Mouse (Mus musculus): ENCODE measurements around the gene 1600002K03Rik.

1600002K03Rik gene

DNA sequence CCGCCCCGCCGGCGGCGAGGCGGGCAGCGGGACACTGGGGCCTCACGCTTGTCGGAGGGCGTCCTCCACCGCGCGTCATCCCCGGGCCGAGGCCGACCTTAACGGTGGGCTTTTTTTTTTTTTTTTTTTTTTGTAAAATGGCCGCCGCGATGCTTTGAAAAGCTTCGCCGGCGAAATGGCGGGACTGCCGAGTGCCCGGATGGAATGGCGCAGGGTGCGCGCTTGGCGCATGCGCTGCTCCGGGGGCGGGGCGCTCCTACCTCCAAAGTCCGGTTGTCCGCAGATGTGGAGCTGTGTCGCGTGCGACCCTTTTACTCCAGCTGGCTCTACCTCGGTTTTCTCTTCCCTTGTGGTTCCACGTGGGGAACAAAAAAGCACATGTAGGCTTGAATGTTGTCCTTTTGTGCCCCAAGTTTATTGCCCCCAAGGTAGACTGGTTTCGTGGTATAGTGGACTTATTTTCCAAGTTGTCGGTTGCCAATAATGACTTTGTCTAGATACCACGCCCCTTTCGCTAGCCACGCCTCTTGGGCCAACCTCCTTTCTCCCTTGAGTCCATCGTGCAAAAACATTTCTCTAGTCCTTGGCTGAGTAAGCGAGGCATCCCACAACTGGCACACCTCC is 4.6 kb upstream of the 1600002K03Rik start:
- DNase-seq = peak; percentile 95 to 97

DNA sequence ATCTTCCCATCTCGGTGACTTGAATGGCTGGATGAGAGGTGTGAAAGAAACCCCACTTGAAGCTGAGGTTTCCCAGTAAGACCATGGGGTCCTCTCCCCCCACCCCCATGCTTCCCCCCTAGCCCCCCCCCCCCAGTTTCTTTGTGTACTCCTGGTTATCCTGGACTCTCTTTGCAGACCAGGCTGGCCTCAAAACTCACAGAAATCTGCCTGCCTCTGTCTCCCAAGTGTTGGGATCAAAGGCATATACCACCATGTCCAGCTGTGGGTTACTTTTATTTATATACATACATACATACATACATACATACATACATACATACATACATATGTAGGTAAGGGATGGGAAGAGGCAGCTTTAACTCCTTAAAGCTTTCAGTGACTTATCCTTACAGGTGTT is 3.7 kb upstream of the 1600002K03Rik start:
- DNase-seq = no peak

DNA sequence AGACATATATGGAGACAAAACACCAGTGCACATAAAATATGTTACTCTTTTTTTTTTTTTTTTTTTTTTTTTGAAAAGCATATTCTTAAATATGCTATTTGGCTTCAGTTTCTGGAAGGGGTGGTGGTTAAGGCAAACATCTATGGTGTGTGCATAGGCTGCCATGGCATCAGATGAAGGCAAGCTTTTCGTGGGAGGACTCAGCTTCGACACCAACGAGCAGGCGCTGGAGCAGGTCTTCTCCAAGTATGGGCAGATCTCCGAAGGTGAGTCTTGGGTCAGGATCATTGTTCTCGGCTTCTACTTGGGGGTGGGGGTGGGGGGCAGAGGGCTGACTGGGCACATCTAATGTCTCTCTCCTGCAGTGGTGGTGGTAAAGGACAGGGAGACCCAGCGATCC is 3.1 kb upstream of the 1600002K03Rik start:
- no peak for DNase-seq

DNA sequence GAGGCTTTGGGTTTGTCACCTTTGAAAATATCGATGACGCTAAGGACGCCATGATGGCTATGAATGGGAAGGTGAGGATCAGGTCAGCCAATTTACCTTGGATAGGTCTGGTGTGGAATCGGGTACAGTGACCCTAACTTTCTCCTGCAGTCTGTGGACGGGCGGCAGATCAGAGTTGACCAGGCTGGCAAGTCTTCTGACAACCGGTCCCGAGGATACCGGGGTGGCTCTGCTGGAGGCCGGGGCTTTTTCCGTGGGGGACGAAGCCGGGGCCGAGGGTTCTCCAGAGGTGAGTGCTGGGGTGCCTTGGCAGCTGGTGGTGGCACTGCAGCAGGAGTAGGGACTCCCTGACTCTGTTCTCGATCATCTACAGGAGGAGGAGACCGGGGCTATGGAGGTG is 2.7 kb upstream of the 1600002K03Rik start:
- no peak for DNase-seq

DNA sequence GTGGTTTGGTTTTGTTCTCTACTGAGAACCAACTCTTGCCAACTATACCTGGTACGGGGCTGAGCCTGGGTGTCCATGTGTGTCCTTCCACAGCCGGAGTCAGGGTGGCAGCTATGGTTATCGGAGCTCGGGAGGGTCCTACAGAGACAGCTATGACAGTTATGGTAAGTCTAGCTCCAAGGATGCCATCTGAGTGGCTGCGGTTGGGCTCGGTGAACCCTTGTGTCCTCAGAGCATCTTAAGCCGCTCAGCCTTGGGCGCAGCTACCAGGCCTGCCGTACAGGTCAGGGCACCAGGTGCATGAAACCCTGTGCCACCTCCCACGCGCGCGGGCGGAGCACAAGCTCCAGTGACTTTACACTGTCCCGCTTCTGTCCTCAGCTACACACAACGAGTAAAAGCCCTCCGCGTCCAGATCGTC is 2.1 kb upstream of the 1600002K03Rik start:
- DNase-seq = no peak

DNA sequence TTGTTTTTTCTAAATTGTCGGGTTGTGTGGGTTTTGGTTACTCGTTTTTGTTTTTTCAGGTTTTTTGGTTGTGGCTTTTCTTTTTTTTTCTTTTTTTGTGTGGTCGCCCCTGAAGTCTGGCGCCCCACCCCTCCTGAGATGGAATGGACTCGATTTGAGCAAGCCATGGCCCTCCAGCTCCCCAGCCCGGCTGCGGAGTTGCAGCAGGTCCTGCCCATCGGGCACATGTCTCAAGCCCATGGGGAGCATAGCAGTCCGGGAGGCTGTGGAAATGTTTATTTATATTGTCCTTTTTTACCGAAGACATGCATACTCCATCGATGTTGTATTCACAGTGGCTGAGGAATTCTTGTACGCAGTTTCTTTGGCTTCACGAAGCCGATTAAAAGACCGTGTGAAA is 1.5 kb upstream of the 1600002K03Rik start:
- no peak for DNase-seq

DNA sequence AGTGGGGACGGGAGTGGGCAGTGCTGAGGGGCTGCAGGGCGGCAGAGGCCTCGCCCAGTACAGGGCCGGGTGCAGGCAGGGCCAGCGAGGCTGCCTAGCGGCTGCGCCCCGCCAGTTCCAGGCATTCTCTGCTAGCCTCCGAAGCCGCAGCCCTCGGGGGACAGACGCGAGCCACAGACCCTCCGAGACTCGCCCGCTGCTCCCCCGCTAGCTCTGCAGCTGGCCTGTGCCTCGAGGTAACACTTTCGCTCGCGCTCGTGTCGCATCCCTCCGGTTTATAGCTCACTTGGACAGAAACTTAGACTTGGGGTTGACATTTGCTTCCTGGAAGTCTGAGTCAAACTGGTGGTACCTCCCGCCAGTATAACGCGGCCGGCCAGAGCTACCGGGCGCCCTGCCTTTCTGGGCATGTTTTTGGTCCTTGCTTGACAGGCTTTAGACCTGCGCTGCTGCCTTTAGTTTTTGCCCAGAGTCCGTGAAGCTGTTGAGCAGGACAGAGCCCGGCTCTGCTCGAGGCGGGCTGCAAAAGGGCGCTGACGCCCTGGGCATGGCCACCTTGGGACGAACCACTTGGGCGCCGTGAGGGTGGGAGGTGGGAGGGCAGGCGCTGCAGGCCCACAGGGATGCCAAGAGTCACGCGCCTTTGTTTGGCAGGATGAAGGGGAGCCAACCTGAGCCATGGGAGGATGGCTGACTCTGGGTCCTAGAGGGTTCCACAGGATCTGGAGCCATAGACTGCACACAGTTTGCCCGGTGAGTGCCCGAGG is 801 bp upstream of the 1600002K03Rik start:
- no peak for DNase-seq

DNA sequence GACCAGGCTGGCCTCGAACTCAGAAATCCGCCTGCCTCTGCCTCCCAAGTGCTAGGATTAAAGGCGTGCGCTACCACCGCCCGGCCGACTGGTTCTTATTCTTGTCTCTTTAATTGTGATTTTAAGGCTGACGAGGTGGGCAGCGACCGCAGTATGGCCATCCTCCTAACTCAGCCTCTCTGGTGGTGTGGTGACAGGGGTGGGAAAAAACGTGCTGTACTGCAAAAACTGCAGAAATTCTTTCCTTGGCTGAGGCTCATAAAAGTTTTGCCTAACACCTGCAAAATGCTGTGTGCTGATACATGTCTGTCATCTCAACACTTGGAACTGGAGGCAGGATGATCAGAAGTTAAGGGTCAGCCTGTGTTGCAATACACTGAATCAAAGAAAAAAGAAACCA is 614 bp downstream of the 1600002K03Rik start:
- DNase-seq = no peak

DNA sequence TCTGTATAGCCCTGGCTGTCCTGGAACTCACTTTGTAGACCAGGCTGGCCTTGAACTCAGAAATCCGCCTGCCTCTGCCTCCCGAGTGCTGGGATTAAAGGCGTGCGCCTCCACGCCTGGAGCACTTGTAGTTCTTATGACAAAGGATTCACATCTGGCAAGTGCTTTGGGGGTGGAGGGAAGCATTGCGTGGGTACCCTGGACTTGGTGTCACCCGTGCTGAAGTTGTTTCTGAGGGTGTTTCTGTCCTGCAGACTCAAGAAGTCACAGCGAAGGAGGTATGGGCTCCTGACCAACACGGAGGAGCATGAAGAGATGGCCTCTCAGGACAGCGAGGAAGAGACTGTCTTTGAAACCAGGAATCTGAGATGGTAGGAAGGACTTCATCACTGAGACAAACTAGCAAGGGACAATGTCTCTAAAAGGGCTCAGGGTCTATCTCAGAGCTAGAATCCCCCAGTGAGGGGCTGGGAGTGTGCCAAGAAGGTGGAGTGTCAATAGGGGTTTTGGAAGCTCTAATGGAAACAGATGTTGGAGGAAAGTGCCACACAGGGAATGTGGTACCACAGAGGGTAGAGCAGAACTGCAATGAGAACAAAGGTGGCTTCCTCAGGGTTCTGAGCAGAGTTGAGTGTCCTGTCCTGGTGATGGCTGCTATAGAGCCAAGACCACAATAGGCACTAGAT is 1.4 kb downstream of the 1600002K03Rik start:
- DNase-seq = no peak

DNA sequence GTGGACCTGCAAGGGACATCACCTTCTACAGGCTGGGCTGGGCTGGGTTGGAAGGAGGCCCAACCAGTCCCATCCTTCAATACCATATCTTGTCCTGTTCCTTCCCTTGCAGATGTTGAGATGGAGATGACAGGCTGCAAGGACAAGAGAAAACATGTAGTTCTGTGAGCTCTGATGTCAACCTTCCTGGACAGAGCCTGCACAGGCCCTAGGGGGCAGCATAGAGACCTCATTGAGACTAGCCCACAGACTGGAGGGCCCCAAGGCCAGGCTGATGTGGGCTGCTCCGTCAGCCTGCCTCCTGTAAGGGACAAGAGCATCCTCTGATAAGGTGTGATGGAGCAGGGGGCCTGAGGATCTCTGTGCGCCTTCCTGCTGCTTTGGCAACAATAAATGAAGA is 2.0 kb downstream of the 1600002K03Rik start:
- peak in 1 of 2 experiments; percentile 74 for DNase-seq

DNA sequence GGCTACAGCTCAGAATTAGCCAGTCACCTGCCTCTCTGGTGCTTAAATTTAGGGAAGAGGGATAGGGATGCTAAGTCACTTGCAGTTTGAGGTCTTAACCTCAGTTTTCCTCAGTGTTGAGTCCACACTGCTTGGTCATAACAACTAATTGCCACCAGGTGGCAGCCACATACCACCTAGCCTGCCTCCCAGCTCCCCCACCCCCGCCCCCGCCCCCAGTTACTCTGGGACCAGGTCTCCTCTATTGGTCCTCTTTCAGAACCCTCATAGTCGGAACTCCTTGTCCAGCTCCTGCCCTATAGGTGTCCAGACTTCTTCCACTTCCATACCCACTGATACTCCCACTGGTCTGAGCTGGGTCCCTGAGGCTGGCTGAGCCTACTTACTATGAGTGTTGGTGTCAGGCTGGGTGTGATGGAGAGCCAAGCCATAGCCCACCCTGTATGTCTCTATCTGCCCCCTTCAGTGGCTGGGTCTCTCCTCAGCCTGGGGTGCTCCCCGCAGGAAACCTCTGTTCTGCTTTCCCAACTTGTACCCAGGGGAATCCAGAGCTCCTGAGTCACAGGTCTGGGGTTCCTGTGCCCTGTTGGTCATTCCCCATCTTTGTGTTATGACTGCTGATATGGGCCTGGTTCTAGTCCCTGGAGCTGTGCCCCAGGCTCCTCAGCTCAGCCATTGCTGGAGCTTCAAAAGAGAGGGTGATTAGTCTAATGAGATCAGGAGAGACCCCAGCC is 3.0 kb downstream of the 1600002K03Rik start:
- DNase-seq = peak in 1 of 2 experiments; percentile 63

DNA sequence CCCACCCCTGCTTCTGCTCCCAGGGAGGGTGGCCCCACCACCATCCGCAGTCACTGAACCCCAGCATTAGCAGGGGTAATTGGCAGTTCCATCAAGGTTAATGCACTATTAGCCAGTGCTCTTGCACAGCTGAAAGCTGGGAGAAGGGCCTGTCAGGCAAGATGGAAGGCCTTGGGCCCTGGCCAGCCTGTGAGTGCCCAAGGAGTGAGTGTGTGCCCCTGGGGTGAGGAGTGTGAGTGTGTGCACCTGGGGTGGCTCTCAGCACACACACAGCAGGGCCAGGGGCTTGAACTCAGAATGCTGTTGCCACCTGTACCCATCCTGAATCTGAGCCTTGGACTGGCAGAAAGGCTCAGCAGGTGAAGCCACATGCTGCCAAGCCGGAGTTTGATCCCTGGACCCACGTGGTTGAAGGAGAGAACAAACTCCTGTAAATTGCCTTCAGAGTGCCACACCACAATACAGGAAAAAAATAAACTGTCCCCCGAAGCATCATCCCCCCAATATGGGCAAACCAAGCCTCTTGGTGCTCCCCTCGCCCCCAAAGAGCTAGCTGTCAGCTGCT is 3.6 kb downstream of the 1600002K03Rik start:
- DNase-seq = peak in 1 of 2 experiments; percentile 49

DNA sequence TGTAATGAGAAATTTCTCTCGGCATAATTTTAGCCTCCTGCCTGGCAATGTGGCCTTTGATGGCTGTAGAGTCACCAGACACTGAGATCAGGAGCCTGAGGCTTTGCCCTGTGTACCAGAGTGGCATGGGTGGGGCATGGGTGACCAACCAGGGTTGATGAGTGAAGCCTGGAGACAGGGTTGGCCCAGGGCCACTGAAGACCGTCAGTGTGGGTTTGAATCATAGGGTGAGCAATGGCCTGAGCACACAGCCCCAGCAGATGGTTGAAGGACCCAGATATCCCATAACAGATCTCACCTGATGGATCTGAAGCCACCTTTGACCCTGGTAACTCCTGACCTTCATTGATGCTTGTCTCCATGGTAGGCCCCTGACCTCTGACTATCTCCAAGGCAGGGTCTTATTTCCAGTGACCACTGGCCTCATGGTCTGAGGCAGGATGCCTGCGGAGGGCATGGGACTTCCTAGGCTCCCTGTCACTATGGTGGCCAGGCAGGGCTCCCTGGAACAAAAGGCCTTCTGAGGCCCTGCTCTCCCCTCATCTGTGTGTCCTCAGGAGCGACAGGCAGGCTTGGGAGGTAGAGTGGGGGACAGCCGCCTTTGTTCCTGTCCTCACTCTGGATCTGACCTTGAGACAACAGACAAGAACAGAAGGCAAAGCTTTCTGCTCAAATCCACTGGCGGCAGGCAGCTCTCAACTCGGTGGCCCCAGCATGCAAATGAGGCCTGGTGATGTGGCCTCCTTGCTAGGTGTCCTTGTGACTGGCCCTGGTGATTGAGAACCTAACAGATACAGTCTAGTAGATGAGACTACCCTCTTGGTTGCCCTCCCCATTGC is 4.9 kb downstream of the 1600002K03Rik start:
- DNase-seq = no peak

DNA sequence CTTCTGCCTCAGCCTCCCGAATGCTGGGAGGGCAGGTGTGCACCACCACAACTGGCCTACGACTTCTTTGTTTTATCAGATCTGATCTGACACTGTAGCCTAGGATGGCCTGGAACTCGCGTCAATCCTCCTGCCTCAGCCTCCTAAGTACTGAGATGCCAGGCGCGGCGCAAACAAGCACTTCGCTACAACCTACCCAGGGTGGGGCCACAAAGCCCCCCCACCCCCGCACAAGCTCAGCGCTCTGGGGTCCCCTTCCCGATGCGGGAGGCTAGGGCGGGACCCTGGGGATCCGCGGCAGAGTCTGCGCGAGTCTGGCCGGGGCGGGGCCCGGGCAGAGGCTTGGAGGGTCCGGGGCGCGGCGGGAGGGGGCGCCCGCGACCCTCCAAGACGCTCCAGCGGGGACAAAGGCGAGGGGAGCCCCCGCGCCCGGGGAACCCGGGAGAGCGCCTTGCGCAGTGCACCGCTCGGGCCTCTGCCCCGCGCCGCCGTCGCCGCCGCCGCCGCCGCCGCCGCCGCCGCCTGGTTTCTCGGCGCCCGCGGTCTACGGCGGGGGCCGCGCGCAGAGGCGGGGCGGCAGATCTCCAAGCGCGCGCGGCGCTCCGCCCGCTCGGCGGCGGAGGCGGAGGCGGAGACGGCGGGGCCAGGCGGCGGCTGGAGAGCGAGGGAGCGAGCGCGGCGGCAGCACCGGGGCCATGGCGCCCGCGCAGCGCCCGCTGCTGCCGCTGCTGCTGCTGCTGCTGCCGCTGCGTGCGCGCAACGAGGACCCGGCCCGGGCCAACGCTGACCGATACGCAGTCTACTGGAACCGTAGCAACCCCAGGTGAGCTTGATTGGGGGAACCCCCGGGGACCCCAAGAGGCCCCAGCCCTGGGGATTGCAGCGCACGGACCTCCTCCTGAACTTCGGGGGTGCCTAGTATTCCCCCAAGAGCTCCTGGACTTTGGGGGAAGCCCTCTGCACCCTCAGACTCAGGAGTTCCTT is 6.6 kb downstream of the 1600002K03Rik start, which contains the start of gene Efna2:
Gene Efna2 (plus strand): TSS at position 415 of the 984 bp plus-strand sequence.
- peak in 1 of 2 experiments; percentile 72 for DNase-seq

DNA sequence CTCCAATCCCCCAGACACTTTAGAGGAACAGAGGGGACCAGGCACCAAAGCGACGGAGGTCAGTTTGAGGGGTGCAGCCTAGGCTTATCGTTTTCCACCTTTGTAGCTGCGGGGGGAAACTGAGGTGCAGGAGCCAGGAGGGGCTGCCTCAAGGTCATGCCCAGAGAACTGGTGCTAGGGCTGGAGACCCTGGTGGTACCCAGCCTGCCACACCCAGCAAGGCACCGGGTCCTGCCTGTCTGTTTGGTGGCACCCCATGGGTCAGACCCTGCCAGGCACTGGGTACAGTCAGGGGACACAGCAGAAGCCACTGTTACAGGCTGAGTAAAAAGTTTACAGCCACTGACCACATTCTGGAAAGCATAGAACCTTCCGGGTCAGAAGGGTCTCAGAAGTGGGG is 7.5 kb downstream of the 1600002K03Rik start:
- no peak for DNase-seq

DNA sequence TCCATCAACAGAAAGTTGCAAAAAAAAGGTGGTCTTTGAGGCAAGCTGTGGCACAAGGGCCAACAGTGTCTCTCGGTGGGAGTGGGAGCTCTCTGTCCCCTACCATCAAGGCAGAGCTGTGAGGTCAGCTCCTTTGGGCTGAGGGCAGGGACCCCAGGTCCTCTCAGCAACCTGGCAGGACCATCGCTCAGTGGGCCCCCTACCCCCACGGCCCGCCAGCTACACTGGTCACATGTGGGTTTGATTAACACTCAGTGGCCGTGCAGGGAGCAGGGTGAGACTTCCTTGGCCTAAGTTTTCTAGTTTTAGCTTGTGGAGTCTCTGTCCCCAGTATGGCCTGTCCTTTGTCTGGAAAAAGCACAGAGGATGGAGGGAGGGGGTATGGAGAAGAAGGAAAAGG is 8.1 kb downstream of the 1600002K03Rik start:
- no peak for DNase-seq

DNA sequence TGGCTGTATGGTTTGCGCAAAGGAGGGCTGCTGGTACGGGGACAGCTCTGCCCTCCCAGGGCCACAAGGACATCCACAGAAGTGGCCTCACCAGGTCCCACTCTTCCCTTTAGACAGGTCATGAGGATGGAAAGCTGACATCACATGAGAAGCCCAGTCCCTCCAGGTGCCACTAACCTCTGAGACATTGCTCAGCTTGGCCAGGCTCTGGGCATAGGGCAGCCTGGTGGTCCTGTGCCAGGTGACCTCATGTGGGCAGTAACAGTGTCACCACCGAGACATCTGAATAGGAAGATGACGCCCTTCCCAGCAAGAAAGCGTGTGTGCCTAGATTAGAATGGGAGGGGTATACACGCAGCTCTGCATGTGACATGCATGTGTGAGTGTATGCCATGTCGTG is 9.8 kb downstream of the 1600002K03Rik start:
- DNase-seq = no peak

DNA sequence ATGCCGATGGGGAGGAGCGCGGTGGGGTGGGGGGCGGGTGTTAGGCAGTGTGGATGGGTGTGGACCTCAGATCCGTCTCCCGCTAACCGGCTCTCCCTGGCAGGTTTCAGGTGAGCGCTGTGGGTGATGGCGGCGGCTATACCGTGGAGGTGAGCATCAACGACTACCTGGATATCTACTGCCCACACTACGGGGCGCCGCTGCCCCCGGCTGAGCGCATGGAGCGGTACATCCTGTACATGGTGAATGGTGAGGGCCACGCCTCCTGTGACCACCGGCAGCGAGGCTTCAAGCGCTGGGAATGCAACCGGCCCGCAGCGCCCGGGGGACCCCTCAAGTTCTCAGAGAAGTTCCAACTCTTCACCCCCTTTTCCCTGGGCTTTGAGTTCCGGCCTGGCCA is 13.9 kb downstream of the 1600002K03Rik start:
- no peak for DNase-seq

DNA sequence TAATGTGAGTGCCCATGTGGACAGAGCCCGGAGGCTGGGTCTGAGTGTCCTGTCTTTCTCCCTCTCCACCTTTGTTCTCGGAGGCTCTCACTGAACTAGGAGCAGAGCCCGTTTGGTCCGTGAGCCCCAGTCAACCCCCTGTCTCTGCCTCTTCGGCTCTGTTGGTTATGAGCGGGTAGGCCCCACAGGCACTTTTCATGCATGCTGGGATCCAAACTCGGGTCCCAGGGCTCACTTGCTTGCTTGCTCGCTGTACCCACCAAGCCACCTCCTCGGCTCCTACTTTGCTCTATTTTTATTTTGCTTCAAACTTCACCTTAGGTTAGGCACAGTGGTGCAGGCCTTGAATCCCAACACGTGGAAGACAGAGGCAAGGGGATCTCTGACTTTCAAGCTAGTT is 15.0 kb downstream of the 1600002K03Rik start:
- no peak for DNase-seq

DNA sequence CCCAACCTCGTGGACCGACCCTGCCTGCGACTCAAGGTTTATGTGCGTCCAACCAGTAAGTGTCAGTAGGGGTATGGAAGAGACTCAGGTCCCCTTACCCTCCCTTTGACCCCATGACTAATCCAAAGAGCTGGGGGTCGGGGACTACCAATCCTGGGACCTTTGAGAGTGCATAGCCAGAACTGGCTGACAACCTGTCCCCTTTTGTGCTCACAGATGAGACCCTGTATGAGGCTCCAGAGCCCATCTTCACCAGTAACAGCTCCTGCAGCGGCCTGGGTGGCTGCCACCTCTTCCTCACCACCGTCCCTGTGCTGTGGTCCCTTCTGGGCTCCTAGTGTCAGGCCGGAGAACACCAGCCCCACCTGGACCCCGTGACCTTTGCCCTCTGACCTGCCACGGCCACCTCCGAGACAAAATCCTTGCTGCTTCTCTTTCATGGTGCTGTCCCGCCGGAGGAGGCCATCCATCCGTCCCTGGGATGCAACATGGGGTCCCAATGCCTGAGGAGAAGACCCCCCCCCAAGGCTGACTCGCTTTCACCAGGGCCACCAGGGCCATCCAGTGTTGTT is 15.8 kb downstream of the 1600002K03Rik start:
- DNase-seq = no peak
